Mouse (Mus musculus) brain, embryonic 18.5 days (tissue): ENCODE data around the gene A630089N07Rik.
A peak's percentile ranks its signal among the peaks of the same experiment; 100 is the strongest.
"Not testable (repeated sequence)": the region's sequence is repeated elsewhere in the genome, so short reads cannot be mapped to it uniquely, and the experiment has no call there.

Experiments used
- DNase-seq: peaks from one replicate; pipeline ENCODE4 v3.0.0-alpha.2; 2012; ENCODE audit warnings: low read depth, low spot score

A630089N07Rik gene

DNA sequence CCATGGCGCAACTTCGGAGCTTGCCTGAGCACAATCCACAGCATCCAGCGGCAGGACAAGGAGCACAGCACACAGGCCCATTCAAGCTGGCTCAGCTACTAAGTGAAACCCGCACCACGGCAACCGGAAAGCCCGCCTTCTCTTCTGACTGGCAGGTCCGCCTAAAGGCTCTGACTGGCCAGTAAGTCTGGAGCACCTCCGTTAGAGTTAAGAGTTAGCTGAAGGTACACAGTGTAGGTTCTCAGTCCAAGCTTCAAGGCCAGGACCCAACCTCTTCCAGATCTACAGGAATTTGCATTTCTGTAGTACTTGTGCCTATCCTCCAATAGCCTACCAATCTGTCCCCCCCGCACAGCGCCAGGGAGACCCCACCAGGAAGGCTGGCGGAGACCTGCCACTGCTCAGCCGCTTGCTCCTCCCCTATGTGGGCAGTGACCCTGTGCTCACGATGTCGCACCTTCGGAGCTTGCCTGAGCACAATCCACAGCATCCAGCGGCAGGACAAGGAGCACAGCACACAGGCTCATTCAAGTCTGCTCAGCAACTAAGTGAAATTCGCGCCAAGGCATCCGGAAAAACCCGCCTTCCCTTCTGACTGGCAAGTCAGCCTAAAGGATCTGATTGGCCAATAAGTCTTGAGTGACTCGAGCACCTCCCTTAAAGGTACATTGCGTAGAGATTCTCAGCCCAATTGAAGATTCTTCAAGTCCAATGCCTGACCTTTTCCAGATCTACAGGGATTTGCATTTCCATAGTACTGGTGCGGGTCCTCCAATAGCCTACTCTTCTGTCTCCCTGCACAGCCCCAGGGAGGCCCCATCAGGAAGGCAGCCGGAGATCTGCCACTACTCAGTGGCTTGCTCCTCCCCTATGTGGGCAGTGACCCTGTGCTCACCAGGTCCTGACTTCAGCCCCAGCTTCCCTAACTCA is at the start of gene A630089N07Rik:
Gene A630089N07Rik (minus strand): TSS at position 562 of the 930 bp plus-strand sequence.
- DNase-seq = peak; percentile 55

DNA sequence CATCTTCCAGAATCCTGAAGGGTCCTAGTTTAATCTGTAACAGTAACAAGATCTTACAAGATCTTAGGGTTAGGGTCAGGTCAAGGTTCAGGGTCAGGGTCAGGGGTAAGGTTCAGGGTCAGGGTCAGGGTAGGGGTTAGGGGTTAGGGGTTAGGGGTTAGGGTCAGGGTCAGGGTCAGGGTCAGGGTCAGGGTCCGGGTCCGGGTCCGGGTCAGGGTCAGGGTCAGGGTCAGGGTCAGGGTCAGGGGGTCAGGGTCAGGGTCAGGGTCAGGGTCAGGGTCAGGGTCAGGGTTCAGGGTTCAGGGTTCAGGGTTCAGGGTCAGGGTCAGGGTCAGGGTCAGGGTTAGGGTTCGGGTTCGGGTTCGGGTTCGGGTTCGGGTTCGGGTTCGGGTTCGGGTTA is 24.9 kb upstream of the A630089N07Rik start:
- no peak for DNase-seq

DNA sequence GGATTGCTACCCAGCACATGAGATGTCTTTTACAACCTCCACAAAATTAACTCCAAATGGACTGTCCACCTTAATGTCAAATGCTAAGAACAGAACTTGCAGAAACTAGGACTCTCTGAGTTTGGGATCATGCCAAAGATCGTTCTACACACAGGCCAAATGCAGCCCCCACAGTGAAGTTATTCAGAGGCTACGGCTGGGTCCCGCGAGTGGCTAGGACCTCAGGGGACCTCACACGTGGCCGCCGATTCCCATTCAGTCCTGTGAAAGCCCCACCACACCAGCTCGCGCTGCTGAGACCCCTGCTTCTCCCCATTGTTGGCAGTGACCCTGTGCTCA is 731 bp downstream of the A630089N07Rik start:
- DNase-seq = not testable (repeated sequence)

DNA sequence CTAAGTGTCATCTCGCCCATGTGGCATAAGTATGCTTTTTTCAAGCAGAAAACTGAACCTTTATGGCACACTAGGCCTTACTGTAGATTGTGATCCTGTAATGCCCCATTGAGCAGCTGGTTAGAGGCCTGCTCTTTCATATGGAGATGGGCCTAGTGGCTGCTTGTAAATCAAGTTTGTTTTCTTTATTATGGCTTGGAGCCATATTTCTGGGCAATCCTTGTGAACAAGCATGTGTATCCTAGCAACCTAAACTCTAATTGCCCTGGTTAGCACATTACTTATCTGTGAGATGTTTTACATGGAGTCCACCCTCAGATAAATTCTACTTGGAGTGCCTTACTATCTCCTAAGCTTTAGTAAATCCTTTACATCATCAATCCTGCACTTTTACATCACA is 1.1 kb downstream of the A630089N07Rik start:
- DNase-seq = not testable (repeated sequence)

DNA sequence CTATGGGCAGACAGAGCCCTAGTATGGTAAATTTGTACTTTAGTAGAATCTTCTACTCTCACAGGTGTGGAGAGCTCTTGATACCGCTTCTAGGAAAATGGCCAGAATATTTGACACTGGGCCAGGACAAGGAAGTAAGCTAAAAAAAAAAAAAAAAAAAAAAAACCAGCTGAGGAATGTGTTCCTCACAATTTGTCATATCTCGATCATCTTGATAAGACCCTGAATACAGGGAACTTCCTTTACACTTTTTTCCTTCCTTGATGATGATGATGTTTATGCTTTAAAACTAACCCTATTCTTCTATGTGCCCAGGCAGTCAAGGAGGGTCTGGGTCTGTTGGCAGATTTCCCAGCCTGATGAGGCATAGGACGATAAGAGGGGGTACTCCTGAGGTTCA is 2.9 kb downstream of the A630089N07Rik start:
- not testable (repeated sequence) for DNase-seq

DNA sequence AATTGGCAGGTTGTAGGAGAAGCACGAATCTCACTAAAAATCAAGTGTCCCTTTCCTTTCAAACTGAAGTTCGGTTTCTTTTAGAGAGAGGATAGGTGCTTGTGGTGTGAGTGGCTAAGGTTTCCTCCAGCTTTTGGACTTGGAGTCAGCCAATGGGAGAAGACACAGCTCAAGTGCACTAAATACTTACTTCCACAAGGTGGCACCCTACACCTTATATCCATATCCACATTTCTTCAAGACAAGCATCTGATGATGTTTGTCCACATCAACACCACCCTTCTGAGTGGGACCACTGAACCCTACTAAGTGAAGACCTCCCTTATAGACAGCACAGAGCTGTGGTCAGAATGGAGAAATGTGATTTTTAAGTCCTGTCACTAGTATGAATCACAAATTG is 40.6 kb downstream of the A630089N07Rik start:
- no peak for DNase-seq

DNA sequence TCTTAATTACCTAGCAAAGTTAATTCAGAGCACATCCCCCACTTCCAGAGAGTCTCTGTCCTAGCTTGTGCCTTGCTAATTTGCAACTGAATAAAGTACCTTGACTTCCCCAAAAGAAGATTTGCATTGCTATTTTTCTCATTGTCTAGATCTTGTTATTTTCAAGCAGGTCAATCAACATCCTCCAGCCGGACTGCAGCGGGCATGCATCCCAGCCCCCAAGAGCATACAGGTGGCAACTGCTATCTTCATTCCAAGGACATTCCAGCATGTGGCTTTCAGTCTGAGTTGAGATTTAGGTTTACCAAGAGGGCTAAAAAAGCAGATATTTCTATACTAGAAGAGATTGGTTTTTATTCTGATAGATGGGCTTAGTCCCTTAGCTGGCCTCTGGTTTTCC is 47.3 kb downstream of the A630089N07Rik start:
- not testable (repeated sequence) for DNase-seq

DNA sequence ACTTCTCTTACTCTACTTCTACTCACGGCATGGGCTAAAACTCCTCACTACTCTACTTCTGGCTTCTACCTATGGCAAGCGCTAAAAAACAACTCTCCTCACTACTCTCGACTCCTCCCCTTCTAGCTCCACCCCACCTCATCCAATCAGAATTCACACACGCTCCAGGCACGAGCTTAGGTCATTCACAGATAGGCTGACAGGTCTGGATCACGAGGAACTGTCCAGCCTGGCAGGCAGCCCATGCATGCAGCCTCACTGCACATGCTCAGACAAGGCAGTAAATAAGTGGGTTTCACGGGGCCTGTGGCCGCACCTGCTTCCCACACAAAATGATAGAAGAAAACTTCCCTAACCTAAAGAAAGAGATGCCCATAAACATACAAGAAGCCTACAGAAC is 56.1 kb downstream of the A630089N07Rik start:
- not testable (repeated sequence) for DNase-seq

DNA sequence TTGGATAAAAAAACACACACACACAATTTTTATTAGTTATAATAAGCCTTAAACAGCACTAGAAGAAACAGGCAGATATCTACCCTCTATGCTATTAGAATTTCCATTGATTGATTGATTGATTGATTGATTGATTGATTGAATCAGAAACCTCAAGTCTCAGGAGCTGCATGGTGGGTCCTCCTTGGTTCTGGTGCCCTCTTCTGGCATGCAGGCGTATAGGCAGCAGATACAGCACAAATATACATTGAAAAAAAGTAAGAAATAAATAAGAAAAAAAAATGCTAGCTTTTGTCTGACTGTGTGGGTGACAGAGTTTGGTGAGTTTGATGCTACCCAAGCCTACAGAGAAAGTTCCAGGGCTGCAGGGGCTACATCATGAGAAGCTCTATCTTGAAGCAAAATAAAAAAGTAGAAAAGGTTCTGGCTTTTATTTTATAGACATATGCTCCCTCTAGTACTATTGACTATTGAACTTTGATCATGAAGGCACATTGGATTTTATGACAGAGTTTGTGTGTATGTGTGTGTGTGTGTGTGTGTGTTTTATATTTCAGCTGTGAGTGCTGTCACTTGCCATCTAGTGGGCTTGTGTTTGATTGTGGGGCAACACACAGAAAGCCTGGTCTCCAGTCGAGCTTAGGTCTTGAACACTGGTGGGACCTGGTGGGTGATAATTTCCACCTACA is 59.4 kb downstream of the A630089N07Rik start:
- peak; percentile 22 for DNase-seq

DNA sequence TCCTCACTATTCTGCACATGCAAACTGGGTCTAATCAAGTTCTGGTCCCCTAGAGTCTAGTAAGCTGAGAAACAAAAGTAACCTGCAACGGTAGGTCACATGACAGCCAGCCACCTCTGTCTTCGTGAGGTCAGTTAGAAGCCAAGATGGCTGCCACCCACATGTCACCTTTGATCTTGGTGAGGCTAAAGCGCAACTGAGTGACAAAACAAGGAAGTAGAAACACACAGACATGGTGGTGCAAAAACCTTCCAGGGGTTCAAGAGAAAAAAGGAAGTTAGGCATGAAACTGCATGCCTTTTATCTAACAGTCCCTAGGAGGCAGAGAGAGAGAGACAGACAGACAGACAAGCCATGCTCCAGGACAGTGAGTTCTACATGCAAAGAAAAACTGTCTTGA is 60.2 kb downstream of the A630089N07Rik start:
- DNase-seq = no peak

DNA sequence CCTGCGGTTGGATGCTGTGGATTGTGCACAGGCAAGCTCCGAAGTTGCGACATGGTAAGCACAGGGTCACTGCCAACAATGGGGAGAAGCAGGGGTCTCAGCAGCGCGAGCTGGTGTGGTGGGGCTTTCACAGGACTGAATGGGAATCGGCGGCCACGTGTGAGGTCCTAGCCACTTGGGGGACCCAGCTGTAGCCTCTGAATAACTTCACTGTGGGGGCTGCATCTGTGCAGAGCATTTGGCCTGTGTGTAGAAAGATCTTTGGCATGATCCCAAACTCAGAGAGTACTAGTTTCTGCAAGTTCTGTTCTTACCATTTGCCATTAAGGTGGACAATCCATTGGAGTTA is 84.9 kb downstream of the A630089N07Rik start:
- DNase-seq = not testable (repeated sequence)

DNA sequence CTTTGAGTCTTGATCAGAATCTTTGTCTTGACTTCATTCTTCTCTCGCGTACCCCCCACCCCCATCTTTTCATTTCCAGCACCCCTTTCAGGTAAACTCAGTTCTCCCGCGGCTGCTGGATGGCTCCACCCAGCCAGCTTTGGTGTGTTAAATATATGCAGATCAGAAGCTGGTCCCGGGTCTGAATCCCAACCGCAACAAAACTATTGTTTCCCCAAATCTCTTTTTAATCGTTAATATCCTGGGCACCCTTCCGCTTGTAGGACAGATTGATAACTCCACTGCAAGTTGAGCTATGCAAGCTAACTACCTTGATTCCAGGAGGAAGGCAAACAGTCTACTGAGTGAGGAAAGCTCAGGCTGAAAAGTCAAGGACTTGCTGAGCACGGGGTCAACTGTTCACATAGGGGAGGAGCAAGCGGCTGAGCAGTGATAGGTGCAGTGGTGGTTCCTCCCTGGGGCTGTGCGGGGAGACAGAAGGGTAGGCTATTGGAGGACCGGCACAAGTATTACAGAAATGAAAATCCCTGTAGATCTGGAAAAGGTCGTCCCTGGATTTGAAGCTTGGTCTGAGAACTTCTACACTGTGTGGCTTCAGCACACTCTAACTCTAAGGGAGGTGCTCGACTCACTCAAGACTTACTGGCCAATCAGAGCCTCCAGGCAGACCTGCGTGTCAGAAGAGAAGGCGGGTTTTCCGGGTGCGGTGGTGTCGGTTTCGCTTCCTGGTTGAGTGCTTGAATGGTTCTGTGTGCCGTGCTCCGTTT is 85.5 kb downstream of the A630089N07Rik start, which contains the start of gene B230307C23Rik:
Gene B230307C23Rik (plus strand): TSS at position 700 of the 767 bp plus-strand sequence.
- peak; percentile 73 for DNase-seq

DNA sequence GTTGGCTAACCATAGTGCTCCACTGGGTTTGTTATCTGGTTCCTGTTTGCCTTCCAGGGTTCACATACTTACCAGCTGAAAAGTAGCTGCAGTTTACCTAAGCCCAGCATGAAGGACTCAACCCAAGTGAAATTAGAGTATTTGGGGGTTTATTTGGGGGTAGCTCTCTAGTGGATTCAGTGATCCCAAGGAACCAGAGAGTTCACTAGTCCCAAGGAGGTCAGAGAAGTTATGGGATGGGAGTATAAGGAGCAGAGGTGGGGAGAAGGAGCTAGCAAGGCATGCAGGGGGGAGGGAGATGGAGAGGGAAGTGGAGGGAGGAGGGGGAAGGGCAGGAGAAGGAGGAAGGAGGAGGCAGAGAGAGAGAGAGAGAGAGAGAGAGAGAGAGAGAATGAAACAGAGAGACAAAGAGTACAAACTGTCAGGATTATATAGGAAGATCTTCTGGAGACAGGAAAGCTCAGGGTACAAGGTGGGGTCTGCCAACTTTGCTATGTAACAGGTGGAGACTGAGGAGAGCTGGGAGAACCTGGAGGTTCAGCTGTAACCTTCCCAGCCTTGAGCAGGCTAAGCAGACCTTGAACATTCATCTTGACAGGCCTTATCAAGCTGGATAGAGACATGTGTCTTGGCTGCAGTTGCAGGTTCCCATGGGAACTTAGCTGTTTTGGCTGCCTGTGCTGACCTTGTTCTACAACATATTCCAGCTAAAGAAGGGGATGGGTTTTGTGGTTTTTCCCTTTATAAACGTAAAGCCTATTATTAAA is 86.2 kb downstream of the A630089N07Rik start:
- no peak for DNase-seq

DNA sequence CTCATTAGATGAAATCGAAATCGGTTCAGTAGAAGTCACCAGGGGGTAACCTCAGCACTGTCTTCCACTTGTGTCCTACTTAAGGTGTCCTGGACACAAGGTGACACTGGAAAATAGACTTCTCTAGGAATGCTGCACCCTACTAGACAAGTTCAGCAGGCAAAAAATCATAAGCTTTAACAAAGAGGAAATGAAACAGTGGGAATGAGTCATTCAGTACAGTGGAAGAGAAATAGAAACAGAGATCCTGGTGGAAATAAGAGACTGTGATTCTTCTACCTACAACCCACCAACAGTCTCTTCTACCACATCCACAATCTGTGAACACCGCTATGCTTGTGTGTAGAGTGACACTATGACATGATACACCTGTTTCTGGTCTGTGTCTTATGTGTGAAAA is 89.8 kb downstream of the A630089N07Rik start:
- not testable (repeated sequence) for DNase-seq

DNA sequence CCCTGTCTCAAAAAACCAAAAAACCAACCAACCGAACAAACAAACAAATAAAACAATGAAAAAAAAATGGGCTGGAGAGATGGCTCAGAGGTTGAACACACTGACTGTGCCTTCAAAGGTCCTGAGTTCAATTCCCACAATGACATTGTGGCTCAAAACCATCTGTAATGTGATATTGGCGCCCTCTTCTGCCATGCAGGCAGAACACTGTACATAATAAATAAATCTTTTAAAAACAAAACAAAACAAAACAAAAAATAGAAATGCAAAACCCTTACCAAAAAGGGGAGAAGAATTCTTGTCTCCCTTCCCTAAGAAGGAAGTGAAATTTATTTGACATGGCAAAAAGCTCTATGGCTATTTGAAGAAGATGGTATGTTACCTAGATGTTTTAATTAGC is 90.7 kb downstream of the A630089N07Rik start:
- no peak for DNase-seq

DNA sequence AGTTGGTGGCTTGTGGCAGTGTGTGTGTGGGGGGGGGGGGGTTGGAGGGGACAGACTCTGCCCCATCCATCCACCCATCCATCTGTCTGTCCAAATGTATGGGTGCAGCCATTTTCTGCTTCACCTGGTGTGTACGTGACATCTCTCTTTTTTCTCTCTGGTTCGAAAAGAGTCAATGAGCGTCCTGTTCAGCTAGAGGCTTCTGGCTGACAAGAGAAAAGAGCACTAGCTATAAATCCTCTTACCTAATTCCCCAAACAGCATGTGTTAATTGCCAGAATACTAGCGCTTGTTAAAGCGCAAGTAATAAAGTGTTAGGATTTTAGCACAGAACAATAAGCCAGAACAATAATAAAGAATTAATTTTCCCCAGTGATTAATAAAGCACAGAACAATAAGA is 97.7 kb downstream of the A630089N07Rik start:
- DNase-seq = no peak

DNA sequence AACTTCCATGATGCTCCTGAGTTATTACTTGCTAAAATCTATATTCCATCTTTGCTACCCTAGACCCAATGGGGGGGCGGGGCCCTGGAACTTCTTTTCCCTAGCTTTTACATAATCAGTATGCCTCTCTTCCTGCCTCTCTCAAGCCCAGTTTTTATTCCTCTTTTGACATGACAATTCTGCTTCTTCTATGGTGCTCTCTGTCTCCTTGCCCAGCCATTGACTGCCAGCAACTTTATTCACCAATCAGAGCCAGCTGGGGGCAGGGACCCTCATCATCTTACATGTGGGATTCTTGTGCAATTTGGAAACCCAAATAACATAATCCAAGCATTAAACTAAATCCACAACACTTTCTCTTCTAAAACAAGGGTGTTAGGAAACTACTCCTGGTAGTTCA is 100.9 kb downstream of the A630089N07Rik start:
- DNase-seq = no peak

DNA sequence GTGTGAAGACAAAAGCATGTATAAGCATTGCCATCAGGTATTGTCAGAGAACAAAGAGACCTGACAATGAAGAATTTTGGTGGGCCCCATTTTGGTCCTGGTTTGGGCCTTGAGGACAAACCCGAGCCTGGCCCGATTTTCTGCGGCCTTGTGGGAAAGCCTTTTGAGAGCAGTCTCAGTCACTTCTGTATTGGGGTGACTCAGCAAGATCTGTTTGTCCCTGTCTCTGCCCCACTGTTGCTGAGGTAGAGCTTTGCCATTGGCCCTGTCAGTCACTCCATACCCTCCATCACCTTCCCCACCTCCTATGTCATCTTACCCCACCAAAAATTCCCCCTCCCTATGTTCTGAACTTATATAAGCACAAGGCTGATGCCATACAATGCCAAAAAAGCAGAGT is 104.5 kb downstream of the A630089N07Rik start:
- DNase-seq = no peak

DNA sequence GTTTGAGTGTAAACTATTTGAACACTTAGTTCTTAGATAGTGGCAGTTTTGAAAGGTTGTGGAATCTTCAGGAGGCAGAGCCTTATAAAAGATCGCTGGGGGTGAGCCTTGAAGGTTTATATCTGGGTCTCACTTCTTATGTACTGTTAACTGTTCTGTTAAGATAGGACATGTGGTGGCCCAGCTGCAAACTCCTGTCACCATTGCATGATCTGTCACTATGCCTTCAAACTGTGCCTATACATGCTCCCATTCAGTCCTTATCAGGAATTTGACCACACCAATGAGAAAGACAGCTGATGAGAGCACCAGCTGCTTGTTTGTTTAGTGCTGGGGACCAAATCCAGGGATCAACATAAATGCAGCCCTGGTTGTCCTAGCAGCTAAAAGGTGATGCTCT is 105.0 kb downstream of the A630089N07Rik start:
- DNase-seq = no peak

DNA sequence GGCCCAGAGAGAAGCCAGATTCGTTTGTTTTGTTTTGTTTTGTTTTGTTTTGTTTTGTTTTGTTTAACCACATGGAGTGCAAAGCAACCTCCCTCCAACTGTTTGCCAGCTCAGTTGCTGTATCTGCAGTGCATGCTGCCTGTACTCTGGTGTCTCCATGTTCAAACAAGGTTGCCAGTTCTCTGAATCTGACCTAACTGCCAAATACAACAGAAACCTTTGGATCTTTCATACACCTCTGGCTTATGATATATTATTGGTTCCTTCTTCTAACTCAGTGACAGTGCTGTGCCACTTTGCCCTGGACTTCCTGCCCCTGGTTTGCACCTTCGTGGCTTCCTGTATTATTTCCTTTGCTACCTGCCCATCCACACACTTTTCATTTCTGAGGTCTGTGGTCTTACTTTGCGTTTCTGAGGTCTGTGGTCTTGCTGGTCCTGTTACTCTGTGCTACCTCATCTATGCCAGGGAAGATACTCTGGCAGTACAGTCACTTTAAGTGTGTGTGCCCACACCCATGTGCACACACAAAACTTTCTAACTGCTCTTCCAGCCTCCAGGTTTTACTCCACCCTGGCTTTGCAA is 118.2 kb downstream of the A630089N07Rik start:
- no peak for DNase-seq
